Mouse (Mus musculus): ENCODE data around the gene Nfe2l1.

The Nfe2l1 gene

GRCm38 (mm10) chr11:96847240-96847639, 17.5 kb upstream of the Nfe2l1 start:
- no peak for DNase-seq (ENCODE audit: low spot score in 2 of 2)

GRCm38 (mm10) chr11:96843627-96844026, 13.9 kb upstream of the Nfe2l1 start:
- DNase-seq (ENCODE audit: low spot score in 2 of 2): no peak

- peak in 1 of 2 experiments; percentile 69 for DNase-seq (ENCODE audit: low spot score in 2 of 2)
These were observed 10.5 kb upstream of the Nfe2l1 start for GRCm38 (mm10) chr11:96840290-96840689.

- DNase-seq (ENCODE audit: low spot score in 2 of 2): no peak
These were observed 10.1 kb upstream of the Nfe2l1 start for GRCm38 (mm10) chr11:96839877-96840276.

- no peak for DNase-seq (ENCODE audit: low spot score in 2 of 2)
These were observed 9.7 kb upstream of the Nfe2l1 start for GRCm38 (mm10) chr11:96839428-96839827.

- no peak for DNase-seq (ENCODE audit: low spot score in 2 of 2)
These were observed 8.6 kb upstream of the Nfe2l1 start for GRCm38 (mm10) chr11:96838341-96838740.

- no peak for DNase-seq (ENCODE audit: low spot score in 2 of 2)
These were observed 7.5 kb upstream of the Nfe2l1 start for GRCm38 (mm10) chr11:96837298-96837697.

GRCm38 (mm10) chr11:96834127-96834526, 4.4 kb upstream of the Nfe2l1 start:
- no peak for DNase-seq (ENCODE audit: low spot score in 2 of 2)

- no peak for DNase-seq (ENCODE audit: low spot score in 2 of 2)
These were observed 3.2 kb upstream of the Nfe2l1 start for GRCm38 (mm10) chr11:96832973-96833372.

GRCm38 (mm10) chr11:96832541-96832940, 2.8 kb upstream of the Nfe2l1 start:
- DNase-seq (ENCODE audit: low spot score in 2 of 2): no peak

- DNase-seq (ENCODE audit: low spot score in 2 of 2): no peak
These were observed 1.7 kb upstream of the Nfe2l1 start for GRCm38 (mm10) chr11:96831516-96831915.

GRCm38 (mm10) chr11:96830539-96831216, 910 bp upstream of the Nfe2l1 start:
- DNase-seq (ENCODE audit: low spot score in 2 of 2): no peak

GRCm38 (mm10) chr11:96829403-96829812, 360 bp downstream of the Nfe2l1 start:
- DNase-seq (ENCODE audit: low spot score in 2 of 2): peak; percentile 53 to 71

- no peak for DNase-seq (ENCODE audit: low spot score in 2 of 2)
These were observed 887 bp downstream of the Nfe2l1 start for GRCm38 (mm10) chr11:96828881-96829280.

GRCm38 (mm10) chr11:96827917-96828316, 1.9 kb downstream of the Nfe2l1 start:
- no peak for DNase-seq (ENCODE audit: low spot score in 2 of 2)

GRCm38 (mm10) chr11:96827062-96827581, 2.6 kb downstream of the Nfe2l1 start:
- DNase-seq (ENCODE audit: low spot score in 2 of 2): no peak

GRCm38 (mm10) chr11:96826481-96826880, 3.3 kb downstream of the Nfe2l1 start:
- DNase-seq (ENCODE audit: low spot score in 2 of 2): no peak

- DNase-seq (ENCODE audit: low spot score in 2 of 2): peak; percentile 50 to 57
These were observed 4.8 kb downstream of the Nfe2l1 start for GRCm38 (mm10) chr11:96824783-96825495.

GRCm38 (mm10) chr11:96823880-96824782, 5.6 kb downstream of the Nfe2l1 start:
- DNase-seq (ENCODE audit: low spot score in 2 of 2): peak; percentile 84 to 90

- peak in 1 of 2 experiments; percentile 43 for DNase-seq (ENCODE audit: low spot score in 2 of 2)
These were observed 6.3 kb downstream of the Nfe2l1 start for GRCm38 (mm10) chr11:96823471-96823837.

- no peak for DNase-seq (ENCODE audit: low spot score in 2 of 2)
These were observed 6.9 kb downstream of the Nfe2l1 start for GRCm38 (mm10) chr11:96822675-96823470.
